Mouse (Mus musculus) left cerebral cortex, adult 2 months (tissue): Measurements from ENCODE around the gene Bag6. TPM values are rescaled to one million over a fixed set of nuclear protein-coding genes. Genes with fewer than 3 reads are reported as not detected.
A peak's percentile ranks its signal among the peaks of the same experiment; 100 is the strongest.

Experiments
- DNase-seq, 2 experiments: peaks; one replicate each; pipeline ENCODE4 v3.0.0; 2021 to 2022; ENCODE audit warnings: low spot score in 2 of 2, mixed read lengths in 1 of 2; ENCODE audit errors: extremely low spot score in 1 of 2
- H3K27ac ChIP-seq: fragments of 200-600 bp; 2 replicates; pipeline ENCODE4 v1.8.1; 2022
- H3K4me3 ChIP-seq: fragments of 200-600 bp; 2 replicates; pipeline ENCODE4 v1.8.1; 2022
- CTCF ChIP-seq: fragments of 200-600 bp; IDR thresholded peaks from 2 replicates; pipeline ENCODE4 v1.8.1; 2022; ENCODE audit warnings: antibody characterized with exemption, mild to moderate bottlenecking, moderate library complexity
- intact Hi-C: fragments of 180-260 bp; cut with DNase I; formaldehyde crosslinking; loops from one replicate; pipeline ENCODE4 v1.15.1; 2025
- total RNA-seq, 2 experiments: library from RNA; stranded (reverse); gene quantifications; 2 replicates each; pipeline ENCODE4 v1.2.3; 2021

The Bag6 gene
- total RNA-seq, 2 experiments from 2014 or later: 304 to 307 TPM

GRCm38 (mm10) chr17:35132174-35132560, 2.8 kb upstream of the Bag6 start:
- no peak overlapping the region for H3K4me3 ChIP-seq
- intact Hi-C loops: no loop called here
- no peak for DNase-seq
- no peak overlapping the region for H3K27ac ChIP-seq
- no peak for TF ChIP-seq CTCF

- no peak overlapping the region for H3K4me3 ChIP-seq
- DNase-seq: no peak
- intact Hi-C loops: no loop called here
- H3K27ac ChIP-seq: no peak overlapping the region
- TF ChIP-seq CTCF: no peak
These were observed 1.5 kb upstream of the Bag6 start for GRCm38 (mm10) chr17:35133517-35133916.

- H3K4me3 ChIP-seq: peak overlapping the region; percentile 90
These were observed 778 bp downstream of the Bag6 start for GRCm38 (mm10) chr17:35135591-35136320.

GRCm38 (mm10) chr17:35139269-35139668, 4.3 kb downstream of the Bag6 start:
- intact Hi-C loops: no loop called here
- no peak for TF ChIP-seq CTCF
- DNase-seq: no peak
- no peak overlapping the region for H3K27ac ChIP-seq
- no peak overlapping the region for H3K4me3 ChIP-seq

More at GRCm38 (mm10) chr17:35135591-35136320, 778 bp downstream of the Bag6 start:
- DNase-seq: no peak
- intact Hi-C loops: loop anchor here (1.0 kb wide), 3 partner anchors 14 to 100 kb away; partner anchors contain the start of genes Gpank1, Nfkbil1 and Prrc2a
- no peak for TF ChIP-seq CTCF
- peak overlapping the region; percentile 99 for H3K27ac ChIP-seq

- no peak overlapping the region for H3K27ac ChIP-seq
- intact Hi-C loops: no loop called here
- no peak overlapping the region for H3K4me3 ChIP-seq
- DNase-seq: no peak
- TF ChIP-seq CTCF: no peak
These were observed 5.6 kb downstream of the Bag6 start for GRCm38 (mm10) chr17:35140490-35140996.

GRCm38 (mm10) chr17:35141971-35142370, 7.0 kb downstream of the Bag6 start:
- no peak for TF ChIP-seq CTCF
- Histone ChIP-seq H3K4me3 (no peak overlapping the region), H3K27ac (no peak overlapping the region)
- intact Hi-C loops: no loop called here
- no peak for DNase-seq

- TF ChIP-seq CTCF: no peak
These were observed 11.2 kb downstream of the Bag6 start for GRCm38 (mm10) chr17:35146139-35146538.

GRCm38 (mm10) chr17:35147348-35147747, 12.4 kb downstream of the Bag6 start:
- no peak for TF ChIP-seq CTCF
- intact Hi-C loops: no loop called here

More at GRCm38 (mm10) chr17:35146139-35146538, 11.2 kb downstream of the Bag6 start:
- Histone ChIP-seq H3K4me3 (no peak overlapping the region), H3K27ac (no peak overlapping the region)
- intact Hi-C loops: no loop called here
- no peak for DNase-seq

GRCm38 (mm10) chr17:35147922-35148639, 13.1 kb downstream of the Bag6 start:
- intact Hi-C loops: no loop called here

More at GRCm38 (mm10) chr17:35147348-35147747, 12.4 kb downstream of the Bag6 start:
- Histone ChIP-seq H3K27ac (no peak overlapping the region), H3K4me3 (no peak overlapping the region)
- DNase-seq: no peak

GRCm38 (mm10) chr17:35152121-35152520, 17.1 kb downstream of the Bag6 start:
- Histone ChIP-seq H3K27ac (no peak overlapping the region), H3K4me3 (no peak overlapping the region)
- intact Hi-C loops: no loop called here
- no peak for DNase-seq
- TF ChIP-seq CTCF: no peak

More at GRCm38 (mm10) chr17:35147922-35148639, 13.1 kb downstream of the Bag6 start:
- Histone ChIP-seq H3K4me3 (no peak overlapping the region), H3K27ac (no peak overlapping the region)
- no peak for TF ChIP-seq CTCF
- DNase-seq: no peak

GRCm38 (mm10) chr17:35153077-35153476, 18.1 kb downstream of the Bag6 start:
- Histone ChIP-seq H3K27ac (no peak overlapping the region), H3K4me3 (no peak overlapping the region)
- DNase-seq: no peak
- intact Hi-C loops: no loop called here
- TF ChIP-seq CTCF: no peak

GRCm38 (mm10) chr17:35153931-35154330, 19.0 kb downstream of the Bag6 start:
- no peak for DNase-seq
- intact Hi-C loops: no loop called here
- Histone ChIP-seq H3K4me3 (no peak overlapping the region), H3K27ac (no peak overlapping the region)
- TF ChIP-seq CTCF: no peak
